Mouse (Mus musculus) adrenal gland (tissue): ENCODE results near the gene Fopnl.

Experiments
- intact Hi-C: fragments of 180-260 bp; cut with DNase I; formaldehyde crosslinking; loops from one replicate; pipeline ENCODE4 v1.15.1; 2025
- long read RNA-seq, 2 experiments: library from polyadenylated mRNA; unstranded; transcript quantifications; one replicate each; pipeline ENCODE4 v2.0.0; 2020; ENCODE audit warnings: borderline replicate concordance in 1 of 2; ENCODE audit not compliant: insufficient replicate concordance in 1 of 2

Gene Fopnl
- long read RNA-seq, experiment 1, full-length matches to known transcripts: 91 of 99 reads
- long read RNA-seq, experiment 1, partial matches to known transcripts: 3 of 99 reads
- long read RNA-seq, experiment 1, other reads (novel, unspliced or antisense): 5 of 99 reads
- long read RNA-seq, experiment 2, full-length matches to known transcripts: 61 of 72 reads
- long read RNA-seq, experiment 2, partial matches to known transcripts: 6 of 72 reads
- long read RNA-seq, experiment 2, other reads (novel, unspliced or antisense): 5 of 72 reads

DNA sequence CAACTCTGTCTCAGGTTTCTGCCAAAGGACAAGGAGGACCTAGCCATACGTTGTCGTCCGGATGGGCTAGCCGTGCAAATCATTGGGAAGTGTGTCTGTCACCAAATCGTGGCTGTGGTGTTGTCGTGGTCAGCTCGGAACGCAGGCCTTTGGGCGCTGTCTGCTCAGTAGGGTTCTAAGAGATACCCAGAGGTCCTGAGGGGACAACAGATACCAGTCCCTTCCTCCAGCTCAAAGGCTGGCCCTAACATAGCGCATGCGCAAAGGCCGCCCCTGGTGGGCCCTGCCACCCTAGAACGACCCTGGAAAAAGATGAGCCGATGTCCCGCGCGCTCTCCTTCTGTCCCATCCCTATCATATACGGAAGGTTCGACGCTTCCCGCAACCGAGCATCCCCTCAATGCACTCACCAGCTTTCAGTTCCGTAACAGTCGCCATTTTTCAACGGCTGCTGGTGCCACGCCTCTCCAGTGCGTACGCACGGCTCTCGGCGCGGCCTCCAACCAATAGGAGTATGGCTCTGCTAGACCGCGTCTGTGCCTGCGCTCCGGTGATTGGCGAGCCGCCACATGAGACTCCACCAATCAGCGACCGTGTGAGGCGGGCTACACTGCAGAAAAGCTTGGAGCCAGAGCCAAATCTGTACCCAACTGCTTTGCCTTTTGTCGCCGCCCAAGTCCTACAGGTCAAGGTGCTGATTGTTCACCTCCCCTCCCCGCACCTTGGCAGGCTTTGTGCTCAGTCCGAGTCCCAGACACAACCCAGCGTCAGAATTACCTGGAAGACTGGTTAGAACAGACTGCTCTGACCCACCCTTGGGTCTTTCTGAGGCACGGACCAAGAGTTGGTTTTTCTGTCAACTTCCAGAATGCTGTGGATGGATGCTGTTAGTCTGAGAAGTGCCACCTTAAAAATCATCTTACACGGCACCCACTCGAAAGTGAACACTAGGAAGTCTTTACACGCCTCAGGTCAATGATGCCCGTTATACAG, at the start of gene Fopnl:
TSS of gene Fopnl (minus strand) at position 522 of the 993 bp plus-strand sequence.
- intact Hi-C loops: loop anchor here (10.0 kb wide), 1 partner anchor 178 kb away; no protein-coding TSS in a partner anchor

DNA sequence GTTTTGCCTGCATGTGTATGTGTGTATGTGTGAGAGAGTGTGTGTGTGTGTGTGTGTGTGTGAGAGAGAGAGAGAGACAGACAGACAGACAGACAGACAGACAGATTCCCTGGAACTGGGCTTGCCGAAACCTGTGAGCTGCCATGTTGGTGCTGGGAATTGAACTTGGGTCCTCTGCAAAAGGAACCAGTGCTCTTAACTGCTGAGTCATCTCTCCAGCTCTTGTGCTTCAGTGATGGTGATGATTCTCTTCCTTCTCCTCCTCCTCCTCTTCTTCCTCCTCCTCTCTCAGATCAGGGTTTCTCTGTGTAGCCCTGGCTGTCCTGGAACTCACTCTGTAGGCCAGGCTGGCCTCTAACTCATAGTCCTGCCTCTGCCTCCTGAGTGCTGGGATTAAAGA, 48.8 kb upstream of the Fopnl start:
- intact Hi-C loops: no loop called here

DNA sequence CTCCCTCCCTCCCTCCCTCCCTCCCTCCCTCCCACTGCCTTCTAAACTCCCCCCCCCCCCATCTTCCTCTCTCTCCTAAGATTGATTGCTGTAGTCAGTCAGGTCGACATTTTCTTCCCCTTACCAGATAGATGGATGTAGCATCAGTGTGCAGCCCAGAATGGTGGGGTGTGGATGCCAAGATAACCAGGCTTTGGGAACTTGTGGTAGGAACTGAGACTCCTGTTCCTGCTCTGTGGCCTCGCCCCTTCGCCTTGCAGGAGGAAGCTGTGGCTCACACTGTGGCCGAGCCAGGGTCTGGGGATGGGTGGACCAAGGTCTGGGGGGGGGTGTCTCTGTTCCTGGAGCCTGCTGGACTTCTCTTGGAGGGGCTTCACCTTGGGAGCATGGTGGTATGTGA, 48.3 kb upstream of the Fopnl start:
- intact Hi-C loops: no loop called here

GRCm38 (mm10) chr16:14364066-14364465, 46.9 kb upstream of the Fopnl start:
- intact Hi-C loops: no loop called here

DNA sequence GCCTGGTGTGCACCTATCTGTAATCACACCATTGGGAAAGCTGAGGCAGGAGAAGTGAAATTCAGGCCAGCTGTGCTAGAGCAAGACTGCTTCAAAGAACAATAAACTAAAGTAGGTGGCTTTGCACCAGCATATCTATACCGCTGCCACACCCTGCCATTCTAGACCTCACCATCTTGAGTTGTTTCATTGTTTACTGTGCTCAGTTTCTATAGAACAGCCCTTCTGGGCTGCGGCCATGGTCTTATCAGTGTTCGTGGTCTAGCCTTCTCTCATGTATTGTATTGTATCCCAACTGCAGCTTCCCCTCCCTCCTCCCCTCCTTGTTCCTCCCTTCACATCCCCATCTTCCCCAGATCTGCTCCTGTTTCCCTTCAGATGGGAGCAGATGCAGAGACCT, 46.3 kb upstream of the Fopnl start:
- intact Hi-C loops: no loop called here

DNA sequence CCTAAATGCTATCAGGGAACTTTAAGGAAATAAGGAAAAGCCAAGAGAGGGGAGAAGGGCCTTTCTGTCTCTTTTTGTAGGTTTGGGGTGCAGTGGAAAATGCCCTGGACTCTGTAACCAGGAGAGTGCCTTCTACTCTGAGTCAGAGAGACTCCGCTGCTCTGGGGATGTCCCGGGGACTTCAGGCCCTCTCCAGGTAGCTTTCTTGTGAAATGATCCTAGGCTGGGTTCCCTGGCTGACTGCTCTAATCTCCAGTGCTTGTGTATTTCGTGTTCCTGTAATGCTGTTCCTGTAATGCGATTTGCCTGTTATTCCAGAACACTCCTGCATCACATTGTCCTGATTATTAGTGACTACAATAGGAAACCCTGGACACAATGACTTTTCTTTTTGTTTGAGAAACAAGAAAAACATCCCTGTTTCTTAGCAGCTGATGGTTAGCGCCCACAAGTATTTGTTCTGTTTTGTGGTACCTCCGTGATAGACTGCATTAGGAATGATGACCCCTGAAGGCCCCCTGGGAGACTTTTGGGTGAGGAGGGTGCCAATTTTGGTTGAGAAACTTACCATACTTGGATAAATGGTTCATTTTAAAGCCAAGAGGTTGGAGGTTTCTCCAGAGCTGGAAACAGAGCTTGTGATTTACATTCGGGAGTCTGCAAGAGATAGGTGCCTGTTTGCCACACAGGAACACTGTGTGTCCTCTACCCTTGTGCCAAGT, 45.1 kb upstream of the Fopnl start:
- intact Hi-C loops: no loop called here

GRCm38 (mm10) chr16:14361362-14362098, 44.3 kb upstream of the Fopnl start, which contains the start of gene Abcc1:
TSS of gene Abcc1 (plus strand) at chr16:14361558.
- intact Hi-C loops: no loop called here

DNA sequence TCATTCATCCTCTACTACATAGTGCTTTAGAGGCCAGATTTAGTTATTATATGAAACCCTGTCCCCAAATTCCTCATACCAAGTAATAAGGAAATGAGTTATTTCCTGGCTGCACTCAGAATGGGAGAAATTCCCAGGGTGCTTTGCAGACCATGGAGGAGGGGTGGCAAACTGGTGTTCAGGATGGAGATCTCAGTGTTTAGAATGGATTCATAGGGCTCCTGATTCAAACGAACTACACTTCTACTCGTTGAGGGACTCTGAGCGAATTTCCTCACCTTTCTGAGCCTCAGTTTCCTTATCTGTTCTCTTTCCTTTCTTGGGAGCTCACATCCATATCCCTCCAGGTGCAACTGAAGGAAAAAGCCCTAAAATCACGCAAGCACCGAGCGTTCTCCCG, 43.7 kb upstream of the Fopnl start:
- intact Hi-C loops: no loop called here

GRCm38 (mm10) chr16:14358531-14358930, 41.3 kb upstream of the Fopnl start:
- intact Hi-C loops: no loop called here

DNA sequence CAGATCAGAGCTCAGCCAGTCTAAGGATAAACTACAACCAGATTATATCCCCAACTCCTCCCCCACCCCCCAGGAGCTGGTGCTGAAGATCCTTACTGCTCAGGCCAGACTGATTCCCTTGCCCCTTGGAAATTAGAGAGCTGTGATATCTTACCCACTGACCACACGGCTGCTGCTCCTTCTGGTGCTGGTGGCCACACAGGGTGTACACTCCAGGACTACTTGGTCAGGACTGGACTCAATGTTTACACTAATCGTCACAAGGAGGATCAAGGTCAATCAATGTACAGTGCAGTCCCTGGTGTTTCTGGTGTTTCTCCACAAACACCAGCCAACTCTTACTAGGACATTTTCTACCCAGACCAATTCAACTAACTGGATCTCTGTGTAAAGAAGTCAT, 40.7 kb upstream of the Fopnl start:
- intact Hi-C loops: no loop called here

GRCm38 (mm10) chr16:14352663-14353062, 35.5 kb upstream of the Fopnl start:
- intact Hi-C loops: no loop called here

GRCm38 (mm10) chr16:14352234-14352633, 35.0 kb upstream of the Fopnl start:
- intact Hi-C loops: no loop called here

- intact Hi-C loops: no loop called here
Measured at GRCm38 (mm10) chr16:14351571-14351970, 34.4 kb upstream of the Fopnl start.

GRCm38 (mm10) chr16:14344967-14345366, 27.8 kb upstream of the Fopnl start:
- intact Hi-C loops: no loop called here

DNA sequence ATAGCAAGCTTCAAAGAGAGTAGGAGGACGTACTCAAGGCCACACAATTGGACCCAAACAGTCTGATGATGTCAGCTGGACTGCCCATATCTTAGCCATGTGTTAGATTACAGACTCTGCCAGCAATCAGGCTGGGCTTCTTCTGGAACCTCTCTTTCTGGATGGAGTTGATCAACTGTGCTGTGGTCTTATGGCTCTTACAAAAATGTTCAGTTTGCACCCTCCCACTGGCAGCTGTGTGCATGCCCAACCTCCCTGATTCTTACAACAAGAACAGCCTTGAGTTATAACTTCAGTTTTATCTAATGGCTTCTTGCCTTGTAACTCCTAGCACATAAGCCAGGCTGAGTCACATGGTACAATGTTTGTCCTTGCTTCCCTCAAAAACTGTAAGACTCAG, 11.0 kb upstream of the Fopnl start:
- intact Hi-C loops: no loop called here

DNA sequence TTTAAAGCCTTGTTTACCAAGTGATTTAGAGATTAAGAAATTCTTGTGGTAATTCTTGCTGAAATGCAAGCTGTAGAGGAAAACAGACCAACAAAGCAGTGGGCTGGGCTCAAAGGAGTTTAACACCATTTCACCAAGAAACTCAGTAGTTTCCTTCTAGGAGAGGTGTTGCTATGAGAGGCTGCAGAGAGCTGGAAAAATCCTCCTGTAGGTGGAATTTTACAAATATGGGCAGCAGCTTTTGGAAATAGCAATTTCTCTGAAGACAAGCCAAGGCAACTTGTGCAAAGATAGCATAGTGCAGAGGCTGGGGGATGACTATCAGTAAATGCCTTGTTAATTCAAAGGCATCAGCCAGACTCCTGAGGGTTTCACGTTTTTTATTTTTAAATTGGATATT, 3.3 kb upstream of the Fopnl start:
- intact Hi-C loops: no loop called here

- intact Hi-C loops: loop anchor here (10.0 kb wide), 1 partner anchor 175 kb away; no protein-coding TSS in a partner anchor
Measured at GRCm38 (mm10) chr16:14319681-14320080, 2.5 kb upstream of the Fopnl start.

DNA sequence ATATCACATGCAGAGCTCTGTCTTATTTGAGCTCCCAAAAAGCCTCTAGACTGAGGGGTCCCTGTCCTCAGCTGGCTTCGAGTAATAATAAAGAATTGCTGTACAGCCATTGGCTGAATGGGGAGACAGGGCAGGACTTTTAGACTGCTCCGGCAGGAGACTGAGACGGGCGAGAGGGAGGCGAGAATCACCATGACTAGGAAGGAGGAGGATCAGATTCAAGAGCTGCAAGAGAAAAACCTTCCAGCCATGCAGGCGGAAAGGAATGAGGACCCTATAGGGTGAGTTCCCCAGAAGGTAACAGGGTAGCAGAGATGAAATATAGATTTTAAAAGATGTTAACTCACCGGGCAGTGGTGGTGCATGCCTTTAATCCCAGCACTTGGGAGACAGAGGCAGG, 4.3 kb downstream of the Fopnl start:
- intact Hi-C loops: loop anchor here (5.0 to 10.0 kb wide), 2 partner anchors 76 to 182 kb away; no protein-coding TSS in a partner anchor

- intact Hi-C loops: loop anchor here (5.0 to 10.0 kb wide), 2 partner anchors 74 to 183 kb away; no protein-coding TSS in a partner anchor
Measured at GRCm38 (mm10) chr16:14311371-14311770, 5.8 kb downstream of the Fopnl start.

GRCm38 (mm10) chr16:14309833-14310232, 7.4 kb downstream of the Fopnl start:
- intact Hi-C loops: loop anchor here (5.0 to 10.0 kb wide), 2 partner anchors 73 to 185 kb away; no protein-coding TSS in a partner anchor
